Mouse (Mus musculus) naive thymus-derived CD4-positive, alpha-beta T cell, adult 2 months (primary cell): ENCODE measurements around the gene Hsd17b6.
"Not testable (repeated sequence)": the region's sequence is repeated elsewhere in the genome, so short reads cannot be mapped to it uniquely, and the experiment has no call there.

Experiments used
- DNase-seq: peaks from one replicate; pipeline ENCODE4 v3.0.0-alpha.2; 2011; ENCODE audit warnings: low read depth

The Hsd17b6 gene

GRCm38 (mm10) chr10:128007446-128007845 is at the start of gene Hsd17b6:
Gene Hsd17b6 (minus strand): TSS chr10:128007611.
- DNase-seq: no peak

- DNase-seq: no peak
Observed at GRCm38 (mm10) chr10:128053001-128053400, 45.6 kb upstream of the Hsd17b6 start.

- not testable (repeated sequence) for DNase-seq
Observed at GRCm38 (mm10) chr10:128052136-128052535, 44.7 kb upstream of the Hsd17b6 start.

GRCm38 (mm10) chr10:128051589-128051988 is 44.2 kb upstream of the Hsd17b6 start:
- no peak for DNase-seq

- DNase-seq: no peak
Observed at GRCm38 (mm10) chr10:128050355-128050754, 42.9 kb upstream of the Hsd17b6 start.

- no peak for DNase-seq
Observed at GRCm38 (mm10) chr10:128049741-128050140, 42.3 kb upstream of the Hsd17b6 start.

- no peak for DNase-seq
Observed at GRCm38 (mm10) chr10:128048157-128048556, 40.7 kb upstream of the Hsd17b6 start.

GRCm38 (mm10) chr10:128043041-128043835 is 35.8 kb upstream of the Hsd17b6 start:
- DNase-seq: peak; percentile 17

- no peak for DNase-seq
Observed at GRCm38 (mm10) chr10:128042466-128042865, 35.1 kb upstream of the Hsd17b6 start.

GRCm38 (mm10) chr10:128041636-128042035 is 34.2 kb upstream of the Hsd17b6 start:
- no peak for DNase-seq

GRCm38 (mm10) chr10:128040293-128040692 is 32.9 kb upstream of the Hsd17b6 start:
- no peak for DNase-seq

- DNase-seq: peak; percentile 20
Observed at GRCm38 (mm10) chr10:128039858-128040257, 32.4 kb upstream of the Hsd17b6 start.

GRCm38 (mm10) chr10:128039167-128039566 is 31.8 kb upstream of the Hsd17b6 start:
- peak; percentile 55 for DNase-seq

- DNase-seq: no peak
Observed at GRCm38 (mm10) chr10:128037921-128038320, 30.5 kb upstream of the Hsd17b6 start.

GRCm38 (mm10) chr10:128036746-128037425 is 29.5 kb upstream of the Hsd17b6 start:
- peak; percentile 53 for DNase-seq

- no peak for DNase-seq
Observed at GRCm38 (mm10) chr10:128030860-128031259, 23.4 kb upstream of the Hsd17b6 start.

- DNase-seq: no peak
Observed at GRCm38 (mm10) chr10:128029931-128030330, 22.5 kb upstream of the Hsd17b6 start.

GRCm38 (mm10) chr10:128023496-128023895 is 16.1 kb upstream of the Hsd17b6 start:
- no peak for DNase-seq

GRCm38 (mm10) chr10:128022196-128022595 is 14.8 kb upstream of the Hsd17b6 start:
- DNase-seq: no peak

- DNase-seq: peak; percentile 82
Observed at GRCm38 (mm10) chr10:128015068-128015934, 7.9 kb upstream of the Hsd17b6 start, which contains the start of gene Prim1. Gene Prim1 (plus strand): TSS chr10:128015168.

- DNase-seq: no peak
Observed at GRCm38 (mm10) chr10:128009735-128010134, 2.3 kb upstream of the Hsd17b6 start.

GRCm38 (mm10) chr10:128008207-128008889 is 937 bp upstream of the Hsd17b6 start:
- peak; percentile 90 for DNase-seq
